Mouse (Mus musculus) embryonic facial prominence, embryonic 11.5 days (tissue): ENCODE measurements around the gene 4930558C23Rik. TPM values are rescaled to one million over a fixed set of nuclear protein-coding genes. Genes with fewer than 3 reads are reported as not detected.
"Not testable (repeated sequence)": the region's sequence is repeated elsewhere in the genome, so short reads cannot be mapped to it uniquely, and the experiment has no call there.

Experiments
- ATAC-seq: fragments of 200-750 bp; cut with Nextera tagmentation; replicated peaks from 2 replicates; pipeline ENCODE4 v1.8.0; 2017; ENCODE audit warnings: low read depth; ENCODE audit not compliant: insufficient number of reproducible peaks, low FRiP score, low TSS enrichment
- DNase-seq: peaks from one replicate; pipeline ENCODE4 v3.0.0-alpha.2; 2015; ENCODE audit warnings: low spot score
- H3K27ac ChIP-seq: fragments of 300-500 bp; sonication (generic); replicated peaks from 2 replicates; pipeline ENCODE4 v1.5.1; 2014; ENCODE audit warnings: mild to moderate bottlenecking, low read depth, low read length, control low read depth
- H3K27me3 ChIP-seq: fragments of 300-500 bp; sonication (generic); 2 replicates; pipeline ENCODE4 v1.6.1; 2014; ENCODE audit warnings: mild to moderate bottlenecking, low read length, moderate library complexity, mixed read lengths; ENCODE audit not compliant: control insufficient read depth, insufficient read depth
- H3K36me3 ChIP-seq: fragments of 300-500 bp; sonication (generic); replicated peaks from 2 replicates; pipeline ENCODE4 v1.6.1; 2014; ENCODE audit warnings: low read depth, mild to moderate bottlenecking, low read length, moderate library complexity, mixed read lengths; ENCODE audit not compliant: control insufficient read depth, insufficient read depth
- H3K4me1 ChIP-seq: fragments of 300-500 bp; sonication (generic); 2 replicates; pipeline ENCODE4 v1.6.1; 2014; ENCODE audit warnings: low read length, mixed read lengths; ENCODE audit not compliant: control insufficient read depth, insufficient read depth
- H3K4me2 ChIP-seq: fragments of 300-500 bp; sonication (generic); 2 replicates; pipeline ENCODE4 v1.6.1; 2014; ENCODE audit warnings: low read depth, mild to moderate bottlenecking, control low read depth, low read length, moderate library complexity
- H3K4me3 ChIP-seq: fragments of 300-500 bp; sonication (generic); 2 replicates; pipeline ENCODE4 v1.5.1; 2014; ENCODE audit warnings: low read depth, low read length, control low read depth
- H3K9ac ChIP-seq: fragments of 300-500 bp; sonication (generic); replicated peaks from 2 replicates; pipeline ENCODE4 v1.6.1; 2014; ENCODE audit warnings: mild to moderate bottlenecking, control low read depth, low read length
- H3K9me3 ChIP-seq: fragments of 300-500 bp; sonication (generic); replicated peaks from 2 replicates; pipeline ENCODE4 v1.6.1; 2016; ENCODE audit warnings: mild to moderate bottlenecking, low read length, inconsistent platforms, mixed read lengths; ENCODE audit not compliant: control insufficient read depth
- WGBS: fragments of 180-500 bp; shearing (Covaris S2); extraction: QIAGEN DNeasy Blood & Tissue Kit; methylation state at CpG from one replicate; pipeline ENCODE4 v1.1.7; 2014; 5-methylcytosine and 5-hydroxymethylcytosine counted together
- polyA plus RNA-seq: library from polyadenylated mRNA; unstranded; fragments of >200 nt; fragmentation: Nextera tagmentation; extraction: Ambion mirVana; gene quantifications from 2 replicates; pipeline ENCODE4 v1.2.1, GENCODE M21; 2014

Gene 4930558C23Rik
- polyA plus RNA-seq, 1 experiment from 2014 or later, result not detected

DNA sequence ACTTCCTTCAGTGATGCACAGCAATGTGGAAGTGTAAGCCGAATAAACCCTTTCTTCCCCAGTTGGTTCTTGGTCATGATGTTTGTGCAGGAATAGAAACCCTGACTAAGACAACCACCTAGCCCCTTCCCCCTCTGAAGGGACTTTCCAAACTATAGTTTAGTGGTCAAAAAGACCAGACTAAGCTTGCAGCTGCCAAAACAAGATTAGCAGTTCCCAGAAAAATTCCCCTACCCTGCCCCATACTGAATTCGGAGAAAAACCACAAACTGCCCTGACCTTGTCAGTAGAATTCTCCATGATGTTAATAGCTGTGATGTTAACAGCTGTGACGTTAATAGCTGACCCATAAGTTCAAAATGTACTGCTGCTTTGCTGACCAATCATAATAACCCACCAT is 42.4 kb downstream of the 4930558C23Rik start:
- H3K27ac ChIP-seq, H3K4me3 ChIP-seq, ATAC-seq, H3K9me3 ChIP-seq, H3K9ac ChIP-seq, H3K4me1 ChIP-seq, DNase-seq, H3K36me3 ChIP-seq, H3K27me3 ChIP-seq, H3K4me2 ChIP-seq: not testable (repeated sequence)
- WGBS, result 68% methylated on average over 3 of the region's 3 CpGs

DNA sequence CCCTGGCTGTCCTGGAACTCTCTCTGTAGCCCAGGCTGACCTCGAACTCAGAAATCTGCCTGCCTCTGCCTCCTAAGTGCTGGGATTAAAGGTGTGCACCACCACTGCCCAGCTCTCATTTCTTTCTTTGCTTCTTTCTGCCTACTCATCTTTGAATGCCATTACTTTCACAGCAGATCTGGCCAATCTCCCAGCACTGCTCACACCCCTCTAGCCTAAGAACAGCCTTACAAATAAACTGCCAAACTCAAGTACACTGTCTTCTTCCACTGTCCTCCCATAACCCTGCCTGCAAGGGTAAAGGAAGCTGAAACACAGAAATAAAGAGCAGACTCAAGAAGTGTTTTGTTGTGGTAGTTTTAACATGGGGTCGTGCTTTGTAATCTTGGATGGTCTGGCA is 44.9 kb downstream of the 4930558C23Rik start:
- ATAC-seq, result no peak
- Histone ChIP-seq H3K9ac (no peak overlapping the region), H3K9me3 (no peaks in the 10 kb centered on the region), H3K27me3 (no peaks in the 10 kb centered on the region), H3K27ac (no peak overlapping the region), H3K4me2 (no peak overlapping the region), H3K4me3 (no peak overlapping the region), H3K36me3 (peaks cover 3% of the 10 kb centered on the region; the same call in 1 of the 2 replicates), H3K4me1 (no peaks in the 10 kb centered on the region)
- whole genome bisulfite sequencing, result 91% methylated on average over 2 of the region's 2 CpGs
- DNase-seq, result no peak

DNA sequence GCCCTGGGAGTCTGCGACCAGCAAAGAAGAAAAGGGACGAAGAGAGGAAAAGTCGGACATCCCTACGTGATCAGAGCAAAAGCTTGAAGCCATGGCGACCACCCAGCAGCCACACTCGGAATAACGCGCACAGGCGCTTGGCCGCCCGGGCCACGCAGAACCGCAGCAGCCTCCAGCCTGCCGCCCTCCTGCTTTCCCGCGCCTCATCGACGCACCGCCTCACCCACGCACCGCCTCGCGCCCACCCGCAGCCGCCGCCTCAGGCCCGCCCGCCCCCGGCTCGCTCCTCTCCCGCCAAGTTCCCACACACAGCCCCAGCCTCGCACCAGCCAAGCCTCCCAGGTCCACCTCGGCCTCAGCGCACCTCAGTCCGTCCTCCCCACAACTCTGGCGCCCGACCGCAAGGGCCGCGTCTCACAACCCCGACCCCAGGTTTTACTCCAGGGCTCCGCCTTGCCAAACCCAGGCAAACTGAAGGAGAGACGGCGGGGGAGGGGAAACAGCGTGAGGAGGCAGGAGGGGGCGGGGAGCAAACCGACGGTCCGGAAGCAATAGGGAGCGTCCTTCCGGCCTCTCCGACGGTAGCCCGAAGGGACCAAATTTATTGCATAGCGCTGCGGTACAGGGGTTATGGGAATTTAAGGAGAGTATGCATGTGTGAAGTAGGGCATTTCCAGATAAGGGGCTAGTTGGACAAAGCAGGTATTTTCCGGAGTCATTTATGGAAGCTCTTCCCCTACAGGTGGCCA is 45.8 kb downstream of the 4930558C23Rik start, which contains the start of gene Setdb1:
Gene Setdb1, minus strand, starts transcription at position 502 of the 749 bp plus-strand sequence.
- Histone ChIP-seq H3K4me3 (peak within 1 kb of the TSS; percentile 49), H3K4me2 (peak within 1 kb of the TSS; percentile 25; the same call in 1 of the 2 replicates), H3K9ac (peak within 1 kb of the TSS; percentile 58)
- WGBS, result 1% methylated on average over 29 of the region's 57 CpGs
- DNase-seq (peak; percentile 99), ATAC-seq (peak; percentile 94)
- not testable (repeated sequence) for H3K27me3 ChIP-seq, H3K36me3 ChIP-seq, H3K27ac ChIP-seq, H3K9me3 ChIP-seq, H3K4me1 ChIP-seq

DNA sequence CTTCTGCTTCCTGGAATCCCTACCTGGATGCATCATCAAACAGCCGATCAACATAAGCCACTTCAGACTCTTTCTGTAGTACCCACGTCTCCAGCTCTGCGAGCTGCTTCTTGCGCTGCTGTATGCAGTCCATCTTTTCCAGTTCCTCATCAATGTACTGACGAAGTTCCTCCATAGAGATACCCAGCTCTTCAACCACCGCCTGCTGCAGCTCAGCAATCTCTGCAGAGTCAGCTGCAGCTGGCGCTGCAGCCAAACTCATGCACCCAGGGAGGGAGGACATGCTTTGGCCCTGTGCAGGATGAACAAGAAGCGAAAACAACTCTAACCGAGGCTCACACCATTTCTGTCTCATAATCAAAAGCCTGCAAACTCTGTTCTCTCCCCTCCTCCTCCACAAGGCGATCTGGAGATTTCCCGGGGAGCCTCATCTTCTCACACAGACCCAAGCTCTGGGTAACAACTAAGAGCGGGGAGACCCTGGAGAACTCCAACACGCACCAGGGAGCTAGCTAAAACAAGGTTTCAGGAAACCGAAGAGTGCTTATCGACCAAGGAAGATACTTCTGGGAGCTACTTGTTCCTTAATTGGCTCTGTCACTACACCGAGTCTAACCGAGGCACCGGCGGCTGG is 46.6 kb downstream of the 4930558C23Rik start:
- WGBS, result 36% methylated on average over 6 of the region's 19 CpGs
- H3K4me3 ChIP-seq, result peak overlapping the region; percentile 49
- not testable (repeated sequence) for H3K27ac ChIP-seq, DNase-seq, H3K4me1 ChIP-seq, H3K36me3 ChIP-seq, H3K27me3 ChIP-seq, H3K9me3 ChIP-seq, ATAC-seq, H3K4me2 ChIP-seq, H3K9ac ChIP-seq

DNA sequence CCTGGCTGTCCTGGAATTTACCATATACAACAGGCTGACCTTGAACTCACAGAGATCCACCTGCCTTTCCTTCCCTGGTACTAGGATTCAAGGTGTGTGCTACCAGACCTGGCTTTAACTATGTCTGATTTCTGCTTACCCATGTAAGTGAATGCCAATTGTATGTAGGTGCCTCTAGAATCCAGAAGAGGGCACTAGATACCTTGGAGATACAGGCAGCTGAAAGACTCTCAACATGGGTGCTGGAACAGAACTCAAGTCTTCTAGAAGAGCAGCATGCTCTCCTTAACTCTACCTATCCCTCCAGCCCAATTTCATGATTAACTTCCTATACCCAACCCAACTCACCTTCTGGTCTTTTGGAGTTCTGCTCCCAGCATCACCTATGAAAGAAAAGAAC is 53.1 kb downstream of the 4930558C23Rik start:
- H3K9me3 ChIP-seq, result no peaks in the 10 kb centered on the region
- H3K4me1 ChIP-seq, result no peaks in the 10 kb centered on the region
- DNase-seq, result peak; percentile 54
- H3K4me3 ChIP-seq, result no peak overlapping the region
- H3K4me2 ChIP-seq, result no peak overlapping the region
- no peak for ATAC-seq
- H3K27ac ChIP-seq, result no peak overlapping the region
- H3K27me3 ChIP-seq, result no peaks in the 10 kb centered on the region
- no peak overlapping the region for H3K9ac ChIP-seq
- H3K36me3 ChIP-seq, result peaks cover 12% of the 10 kb centered on the region

DNA sequence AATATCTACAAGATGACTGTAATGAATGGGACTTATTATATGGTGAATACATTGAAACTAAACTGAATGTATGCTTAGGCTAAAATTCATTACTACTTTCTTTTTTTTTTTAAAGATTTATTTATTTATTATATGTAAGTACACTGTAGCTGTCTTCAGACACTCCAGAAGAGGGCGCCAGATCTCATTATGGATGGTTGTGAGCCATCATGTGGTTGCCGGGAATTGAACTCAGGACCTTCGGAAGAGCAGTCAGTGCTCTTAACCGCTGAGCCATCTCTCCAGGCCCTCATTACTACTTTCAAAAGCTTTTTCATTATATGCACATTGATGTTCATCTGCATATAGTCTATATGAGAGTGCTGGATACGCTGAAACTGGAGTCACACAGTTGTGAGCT is 54.3 kb downstream of the 4930558C23Rik start:
- H3K4me3 ChIP-seq, DNase-seq, H3K4me2 ChIP-seq, ATAC-seq, H3K27me3 ChIP-seq, H3K4me1 ChIP-seq, H3K9ac ChIP-seq, H3K9me3 ChIP-seq, H3K36me3 ChIP-seq, H3K27ac ChIP-seq: not testable (repeated sequence)
- WGBS, result 95% methylated on average over 5 of the region's 5 CpGs

DNA sequence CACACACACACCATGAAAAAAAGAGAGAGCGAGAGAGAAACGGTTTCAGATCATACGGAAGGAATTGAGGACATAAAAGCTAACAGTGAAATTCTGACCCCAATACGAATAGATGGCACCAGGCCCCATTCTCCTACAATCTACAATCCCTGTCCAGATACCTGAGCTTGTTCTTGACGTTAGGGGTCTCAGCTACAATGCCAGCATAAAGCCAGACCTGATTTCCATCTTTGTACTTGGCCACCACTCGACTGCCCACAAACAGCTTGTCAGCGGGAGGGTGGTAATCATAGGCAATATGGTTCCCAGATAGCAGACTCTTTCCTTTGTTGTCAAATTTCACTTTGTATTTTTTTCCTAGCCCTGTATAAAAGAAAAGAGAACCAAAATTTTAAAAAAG is 56.2 kb downstream of the 4930558C23Rik start:
- no peak for DNase-seq
- no peak for ATAC-seq
- Histone ChIP-seq H3K27ac (no peak overlapping the region), H3K9ac (no peak overlapping the region), H3K4me3 (no peak overlapping the region), H3K9me3 (no peaks in the 10 kb centered on the region), H3K27me3 (no peaks in the 10 kb centered on the region), H3K4me2 (no peak overlapping the region), H3K36me3 (peaks cover 13% of the 10 kb centered on the region), H3K4me1 (no peaks in the 10 kb centered on the region)
- WGBS, result 95% methylated on average over 7 of the region's 7 CpGs

DNA sequence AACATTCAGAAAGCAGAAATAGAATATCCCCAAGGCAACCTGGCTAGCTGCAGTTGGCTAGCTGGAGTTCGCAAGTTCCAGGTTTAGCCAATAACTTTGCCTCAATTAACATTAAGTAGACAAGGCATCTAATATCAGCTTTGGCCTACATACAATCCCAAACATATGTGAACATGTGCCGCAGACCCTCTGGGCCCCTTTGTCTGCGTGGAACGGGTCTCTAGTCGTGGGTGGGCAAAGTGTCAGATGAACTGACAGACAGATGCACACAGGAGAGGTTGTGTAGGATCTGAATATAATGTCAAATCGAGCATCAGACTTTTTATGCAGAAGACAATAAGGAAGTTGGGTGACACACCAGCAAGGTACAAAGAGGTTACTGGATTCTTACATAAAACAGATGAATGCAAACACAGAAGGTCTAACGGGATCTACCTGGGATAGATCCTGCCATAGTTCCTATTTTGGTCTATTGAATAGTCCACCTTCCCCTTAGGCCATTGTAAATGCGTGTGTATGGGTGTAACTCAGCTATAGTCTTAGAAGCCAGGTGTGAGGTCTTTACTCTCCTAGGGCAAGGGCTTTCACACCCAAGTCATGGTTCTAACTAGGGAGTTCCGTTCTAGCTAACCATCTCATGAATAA is 59.2 kb downstream of the 4930558C23Rik start:
- not testable (repeated sequence) for H3K4me1 ChIP-seq, H3K4me3 ChIP-seq, H3K9ac ChIP-seq, H3K27me3 ChIP-seq, H3K9me3 ChIP-seq, ATAC-seq, H3K4me2 ChIP-seq, DNase-seq, H3K27ac ChIP-seq
- 95% methylated on average over 9 of the region's 9 CpGs for WGBS
- peaks cover 18% of the 10 kb centered on the region for H3K36me3 ChIP-seq
